Mouse (Mus musculus): ENCODE results near the gene Gm20825.
"Not testable (repeated sequence)": the region's sequence is repeated elsewhere in the genome, so short reads cannot be mapped to it uniquely, and the experiment has no call there.

Gm20825 gene

DNA sequence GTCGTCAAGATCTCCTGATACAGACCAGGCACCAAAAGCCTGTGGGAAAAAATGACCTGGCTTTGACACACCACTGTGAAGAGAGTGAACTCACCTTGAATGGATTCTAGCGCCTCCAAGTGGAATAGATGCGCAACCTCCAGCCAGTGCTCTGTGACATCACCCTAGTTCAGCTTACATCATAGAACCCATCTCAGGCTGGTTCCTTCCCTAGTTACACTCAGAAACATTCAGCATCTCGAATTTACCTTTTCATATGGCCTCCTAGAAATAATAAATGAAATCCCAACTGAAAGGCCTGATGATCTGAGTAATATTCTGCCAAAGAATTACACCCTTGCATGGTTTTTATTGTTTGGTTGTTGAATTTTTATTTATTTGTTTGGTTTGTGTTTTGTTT, at the start of gene Gm20825:
Gene Gm20825, minus strand, starts transcription at position 101 of the 400 bp plus-strand sequence.
- in situ Hi-C loops (cut with MboI, MseI), result not testable (repeated sequence)

Data from T-helper 1 cell (primary cell).